Mouse (Mus musculus) cerebellum, adult 18-20 months (tissue): ENCODE measurements at regions not wholly inside any gene's neighbourhood (a gene's known extent, or its start where the extent isn't known, plus 50 kb on each side); places are given as distances from the start of the nearest gene placed in this dataset.

Experiments used
- DNase-seq, 2 experiments: peaks; one replicate each; pipeline ENCODE4 v3.0.0; 2021

- no peak for DNase-seq
Observed at GRCm38 (mm10) chr13:101625922-101626321, 142.1 kb downstream of the Pik3r1 start.

DNA sequence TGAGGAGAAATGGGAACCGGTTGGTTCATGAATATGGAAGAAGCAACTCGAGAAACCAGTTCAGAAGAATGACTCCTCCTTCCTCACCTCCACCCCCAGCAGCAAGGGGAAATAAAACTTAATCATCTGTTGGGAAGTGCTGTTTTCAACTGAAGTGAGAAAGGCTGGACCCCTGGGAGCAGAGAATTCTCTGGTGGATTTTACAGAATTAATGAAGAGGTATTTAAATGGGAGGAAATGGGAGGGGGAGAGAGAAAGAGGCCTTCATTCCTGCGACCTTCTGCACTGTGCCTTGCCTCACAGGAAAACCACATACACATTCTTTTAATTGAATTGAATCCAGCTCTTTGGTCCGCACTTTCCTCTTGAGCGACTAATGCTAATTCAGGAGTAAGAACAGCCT lies 143.8 kb downstream of the Pik3r1 start:
- no peak for DNase-seq

DNA sequence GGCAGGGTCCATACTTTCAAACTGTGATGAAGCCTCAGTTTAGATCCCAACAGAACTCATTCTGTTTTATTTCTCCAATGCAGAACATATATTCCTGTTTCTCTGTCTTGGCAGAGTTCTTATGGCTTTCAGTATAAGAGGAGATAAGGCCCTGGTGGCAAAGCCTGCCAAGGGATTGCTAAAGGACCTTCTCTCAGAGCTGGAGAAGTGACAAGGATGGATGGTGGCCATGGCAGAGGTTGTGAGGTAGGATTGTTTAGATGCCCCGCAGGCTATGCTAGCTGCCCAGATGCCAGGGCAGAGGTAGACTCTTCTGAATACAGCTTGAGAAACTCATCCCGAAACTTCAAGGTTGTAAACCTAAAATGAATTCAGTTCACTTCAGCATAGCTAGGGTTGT lies 145.4 kb downstream of the Pik3r1 start:
- no peak for DNase-seq

GRCm38 (mm10) chr13:101620660-101621059 lies 147.4 kb downstream of the Pik3r1 start:
- no peak for DNase-seq

- no peak for DNase-seq
Observed at GRCm38 (mm10) chr13:101619154-101619553, 148.9 kb downstream of the Pik3r1 start.

DNA sequence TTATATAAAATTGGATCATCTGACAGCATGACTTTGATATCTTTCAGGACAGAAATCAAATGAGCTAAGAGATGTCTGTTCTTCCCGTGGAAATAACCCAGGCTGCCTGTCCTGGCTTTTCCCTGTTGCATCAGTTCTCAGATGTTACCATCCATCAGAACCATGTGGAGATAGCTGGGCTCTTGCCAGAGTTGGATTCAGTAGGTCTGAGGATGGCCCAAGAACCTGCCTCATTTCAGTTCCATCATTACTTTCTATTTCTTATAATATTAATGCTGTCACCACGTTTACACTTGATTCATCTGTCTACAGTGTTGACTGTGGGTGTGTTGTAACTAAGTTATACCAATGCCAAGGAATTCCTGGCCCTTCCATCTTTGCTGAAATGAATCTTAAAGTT lies 155.2 kb downstream of the Pik3r1 start:
- no peak for DNase-seq

GRCm38 (mm10) chr13:101611725-101612124 lies 156.3 kb downstream of the Pik3r1 start:
- DNase-seq = no peak

GRCm38 (mm10) chr13:101606184-101606730 lies 161.8 kb downstream of the Pik3r1 start:
- DNase-seq = no peak

DNA sequence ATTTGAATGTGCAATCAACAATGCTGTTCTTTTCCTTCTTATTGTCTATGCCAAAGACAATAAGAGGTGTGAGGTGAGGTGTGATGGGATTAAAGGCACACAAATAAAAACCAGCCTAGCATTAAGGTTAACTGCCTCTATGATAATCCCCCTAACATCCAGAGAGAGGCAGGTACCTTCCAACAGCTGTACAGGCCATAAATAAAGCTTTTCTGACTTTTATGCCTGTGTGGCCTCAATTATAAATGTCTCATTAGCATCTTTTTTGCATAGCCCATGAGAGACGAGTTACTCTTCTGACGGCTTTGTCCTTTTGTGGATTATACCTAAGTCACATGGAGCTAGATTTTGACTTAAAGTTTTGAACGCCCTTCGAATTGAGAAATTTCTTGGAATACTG lies 162.3 kb downstream of the Pik3r1 start:
- DNase-seq = no peak

GRCm38 (mm10) chr13:101605051-101605450 lies 163.0 kb downstream of the Pik3r1 start:
- DNase-seq = no peak

DNA sequence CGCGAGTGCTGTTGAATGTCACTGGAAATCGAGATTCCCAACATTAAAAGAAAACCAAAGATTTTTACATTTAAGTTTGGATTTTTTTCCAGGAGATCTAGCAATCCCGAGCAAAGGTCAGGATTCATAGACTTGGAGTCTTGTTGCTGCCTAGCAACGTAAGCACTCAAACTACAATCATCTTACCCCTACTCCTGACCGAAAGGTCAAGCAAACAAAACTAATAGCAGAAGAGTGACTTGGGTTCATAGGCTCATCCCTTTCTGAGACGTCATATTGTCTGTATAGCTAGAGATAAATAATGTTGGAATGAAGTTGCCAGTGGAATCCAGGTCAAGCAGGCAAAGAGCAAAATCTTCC lies 169.9 kb downstream of the Pik3r1 start:
- DNase-seq = no peak

DNA sequence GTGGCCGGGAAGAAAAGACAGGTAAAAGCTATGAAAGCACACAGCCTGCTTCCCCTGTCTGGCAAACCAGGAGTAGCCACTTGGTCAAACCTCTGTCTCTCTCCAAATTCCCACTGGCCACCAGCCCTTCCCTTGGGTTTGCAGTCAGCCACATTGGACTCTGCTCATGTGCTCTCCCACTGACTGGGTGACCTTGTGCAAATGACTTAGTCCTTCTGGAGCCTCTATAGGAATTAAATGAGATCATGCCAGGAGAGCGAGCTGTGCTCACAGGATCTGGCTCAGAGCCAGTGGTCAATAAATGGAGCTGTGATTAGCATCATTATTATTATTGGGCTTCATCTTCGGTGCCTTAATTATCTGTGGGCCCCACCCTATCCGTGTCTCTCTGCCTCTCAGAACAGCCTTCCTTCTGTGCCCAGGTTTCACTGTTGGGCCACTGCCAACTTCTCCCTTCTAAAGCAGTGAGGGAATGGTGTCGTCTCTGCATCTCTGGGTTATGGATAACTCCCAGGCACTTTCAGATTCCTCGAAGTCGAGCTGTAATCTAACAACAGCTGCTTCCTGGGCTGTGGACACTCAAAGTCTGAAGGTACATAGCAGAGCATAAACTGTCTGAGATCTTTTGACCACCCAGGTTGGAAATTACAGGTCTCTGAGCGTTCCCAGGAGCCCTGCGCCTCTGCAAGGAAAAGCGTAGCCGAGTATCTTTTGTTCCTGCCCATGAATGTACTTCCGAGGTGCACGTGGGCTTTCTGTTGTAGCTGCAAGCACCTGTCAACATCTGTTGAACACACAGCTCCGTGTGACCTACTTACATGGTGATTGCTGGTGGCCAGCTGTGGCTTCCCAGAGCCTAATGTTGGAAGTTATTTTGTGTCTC lies 170.5 kb downstream of the Pik3r1 start:
- DNase-seq = peak; percentile 55 to 59

DNA sequence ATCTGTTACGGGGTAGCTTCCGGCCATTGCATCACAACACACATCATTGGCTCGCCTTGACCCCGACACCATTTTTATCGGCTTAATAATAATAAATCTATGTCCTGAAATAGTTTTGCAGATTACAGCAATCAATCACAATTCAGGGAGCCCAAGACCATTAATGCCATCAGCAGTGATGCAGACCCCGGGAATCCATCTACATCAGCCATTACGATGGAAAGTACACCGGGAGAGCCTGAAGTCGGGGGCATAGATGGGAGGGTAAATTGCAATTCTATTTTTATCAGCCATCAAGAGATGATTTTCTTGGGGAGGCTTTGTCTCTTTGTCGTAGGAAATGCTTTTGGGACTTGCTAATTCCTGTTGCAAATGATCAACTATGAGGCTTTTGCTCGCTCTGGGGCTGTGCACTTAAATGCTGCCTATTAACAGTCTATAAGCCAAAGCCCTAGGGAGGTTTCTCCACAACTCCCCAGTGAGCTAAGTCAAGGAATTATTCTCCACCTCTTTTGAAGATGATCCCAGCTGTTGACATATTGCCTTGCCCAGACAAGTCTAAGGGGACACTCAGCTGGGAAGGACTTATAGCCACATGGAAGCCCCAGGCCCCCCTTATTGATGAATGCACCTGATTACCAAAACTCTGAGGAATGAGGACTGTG lies 173.4 kb downstream of the Pik3r1 start:
- DNase-seq = no peak

DNA sequence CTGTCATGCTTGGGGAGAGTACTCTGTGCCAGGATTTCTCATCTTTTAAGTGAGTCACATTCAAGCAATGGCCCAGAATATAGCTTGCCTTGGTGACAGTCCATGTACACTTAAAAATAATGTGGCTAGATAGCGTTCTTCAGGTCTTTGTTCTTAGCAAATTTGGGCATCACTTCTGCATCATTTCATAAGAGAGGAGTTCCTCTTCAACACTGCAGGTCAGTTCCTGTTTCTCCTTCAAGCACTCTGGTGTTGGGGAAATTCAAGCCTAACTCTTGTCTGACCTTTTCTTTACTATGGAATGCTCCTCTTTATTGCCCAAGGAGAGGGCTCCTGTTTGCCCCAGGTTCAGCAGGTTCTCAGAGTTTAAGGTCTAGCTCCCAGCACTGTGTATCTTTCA lies 175.7 kb downstream of the Pik3r1 start:
- DNase-seq = no peak

DNA sequence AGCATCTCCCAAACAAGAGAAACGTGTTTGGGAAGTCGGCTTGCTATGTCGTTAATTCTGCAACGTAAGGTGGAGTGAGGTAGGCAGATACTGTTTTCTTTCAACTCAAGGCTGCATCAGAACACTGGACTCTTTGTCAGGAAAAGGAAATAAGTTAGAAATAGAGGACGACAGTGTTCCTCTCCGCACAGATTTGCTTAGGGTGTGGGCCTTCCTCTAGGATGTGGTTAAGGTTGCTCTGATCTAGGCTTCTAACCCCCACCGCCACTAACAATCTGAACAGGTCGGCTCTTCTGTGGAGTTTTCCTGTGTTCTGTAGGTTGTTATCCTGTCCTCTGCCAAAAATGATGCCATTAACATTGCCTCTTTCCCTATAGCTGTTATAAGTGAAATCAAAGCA lies 179.1 kb downstream of the Pik3r1 start:
- no peak for DNase-seq

DNA sequence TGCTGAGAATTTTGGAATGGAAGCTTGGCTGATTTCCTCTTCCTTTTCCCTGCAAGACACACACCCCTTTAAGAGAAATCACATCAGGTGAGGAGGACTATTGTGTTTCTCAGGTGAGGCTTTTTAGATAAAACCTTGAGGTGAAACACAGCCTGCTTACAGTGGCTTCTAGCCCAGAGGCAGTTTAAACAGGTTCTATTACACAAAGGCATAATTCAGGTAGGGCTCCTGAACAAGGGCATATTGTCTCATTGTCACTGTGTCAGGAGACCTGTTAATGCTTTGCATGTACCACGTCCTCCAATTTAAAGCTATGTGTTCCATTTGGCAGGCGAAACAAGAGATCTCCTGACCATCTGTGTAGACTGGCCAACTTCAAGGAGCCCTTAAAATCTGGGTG lies 181.2 kb downstream of the Pik3r1 start:
- no peak for DNase-seq

- DNase-seq = no peak
Observed at GRCm38 (mm10) chr13:101576481-101576880, 191.5 kb downstream of the Pik3r1 start.

GRCm38 (mm10) chr13:101572809-101573590 lies 195.0 kb downstream of the Pik3r1 start:
- no peak for DNase-seq

DNA sequence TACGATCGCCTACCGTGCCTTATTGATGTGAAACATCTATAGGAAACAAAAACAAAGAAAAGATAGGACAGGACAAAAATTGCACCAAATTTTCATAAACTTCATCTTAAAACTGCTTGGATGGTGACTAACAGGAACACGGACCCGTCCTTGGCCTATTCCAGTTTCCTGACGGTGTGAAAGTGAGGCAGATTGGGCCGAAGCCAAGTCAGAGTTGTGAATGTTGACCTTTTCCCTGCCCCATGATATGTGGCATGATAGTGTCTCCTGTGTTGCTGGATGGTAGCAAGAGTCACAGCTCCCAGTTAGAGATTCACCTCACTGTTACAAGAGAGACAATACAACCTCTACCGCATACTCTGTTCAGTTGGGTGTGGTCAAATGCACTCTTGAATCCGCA lies 195.8 kb downstream of the Pik3r1 start:
- DNase-seq = no peak

GRCm38 (mm10) chr13:101570034-101570433 lies 198.0 kb downstream of the Pik3r1 start:
- DNase-seq = no peak

DNA sequence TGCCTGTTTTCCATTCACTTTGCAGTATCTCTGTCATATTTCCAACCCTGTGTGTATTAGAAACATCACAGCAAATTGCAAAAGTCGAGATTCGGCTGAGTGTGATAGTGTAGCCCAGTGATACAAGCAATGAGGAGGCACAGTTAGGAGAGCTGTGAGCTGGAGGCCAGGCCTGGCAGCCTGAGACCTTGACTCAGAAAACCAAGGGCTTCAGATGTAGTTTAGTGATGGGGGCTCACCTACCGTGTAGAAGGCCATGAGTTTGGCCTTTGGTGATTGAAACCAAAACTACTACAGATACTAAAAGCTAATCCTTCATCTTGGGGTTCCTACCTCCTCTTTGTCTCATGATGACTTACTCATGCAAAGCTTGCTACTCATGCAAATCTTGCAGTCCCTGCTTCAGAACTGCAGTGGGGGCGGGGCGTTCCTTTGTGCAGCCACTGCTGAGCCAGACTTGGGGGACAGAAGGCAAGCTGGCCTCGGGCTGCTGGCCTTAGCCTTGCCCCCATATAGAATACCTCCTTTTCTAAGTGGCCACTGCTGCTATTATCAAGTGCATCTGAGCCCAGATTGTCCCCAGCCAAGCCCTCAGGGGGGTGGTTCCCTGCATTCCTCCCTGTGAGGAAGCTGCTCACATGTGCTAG lies 198.9 kb downstream of the Pik3r1 start:
- no peak for DNase-seq

- no peak for DNase-seq
Observed at GRCm38 (mm10) chr13:101565323-101565722, 202.7 kb downstream of the Pik3r1 start.

DNA sequence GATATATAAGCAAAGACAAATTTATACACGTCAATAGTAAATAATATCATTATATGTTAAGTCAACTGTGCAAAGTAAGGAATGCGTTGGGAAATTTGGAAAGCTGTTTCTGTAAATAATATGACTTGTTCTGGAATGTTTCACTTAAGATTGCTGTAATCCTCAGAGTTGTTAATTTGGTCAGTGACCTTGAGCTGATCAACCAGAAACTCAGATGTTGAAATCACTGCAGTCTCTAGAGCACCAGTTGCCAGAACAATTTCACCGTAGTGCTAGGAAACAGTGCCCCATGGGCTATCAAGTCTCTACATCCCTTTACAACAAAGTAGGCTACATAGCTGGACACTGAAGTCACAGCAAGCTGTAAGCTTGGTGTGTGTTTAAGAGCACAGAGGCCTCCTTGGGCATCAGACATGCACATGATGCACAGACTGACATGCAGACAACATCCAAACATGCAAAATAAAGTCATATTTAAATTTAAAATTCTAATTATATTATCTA lies 212.6 kb downstream of the Pik3r1 start:
- no peak for DNase-seq
